Mouse (Mus musculus) G1E (cell line): ENCODE results near the gene Zmym6.

ENCODE experiments used
- CTCF ChIP-seq: IDR thresholded peaks from 2 replicates; pipeline ENCODE4 v1.5.1; 2012; ENCODE audit warnings: low read depth, low read length, inconsistent platforms, mixed read lengths
- GATA1 ChIP-seq: IDR thresholded peaks from 2 replicates; pipeline ENCODE4 v1.6.1; 2012; ENCODE audit warnings: borderline replicate concordance, low read length, inconsistent platforms, mixed read lengths
- GATA2 ChIP-seq: IDR thresholded peaks from 2 replicates; pipeline ENCODE4 v1.6.1; 2012; ENCODE audit warnings: low read depth, low read length, inconsistent platforms, borderline replicate concordance
- POLR2AphosphoS5 ChIP-seq: IDR thresholded peaks from 2 replicates; pipeline ENCODE4 v1.6.1; 2012; ENCODE audit warnings: low read depth, low read length, inconsistent platforms; ENCODE audit not compliant: insufficient replicate concordance
- TAL1 ChIP-seq: conservative IDR thresholded peaks from 2 replicates; pipeline ENCODE4 v1.6.1; 2012; ENCODE audit warnings: low read depth, low read length, inconsistent platforms, mixed read lengths

DNA sequence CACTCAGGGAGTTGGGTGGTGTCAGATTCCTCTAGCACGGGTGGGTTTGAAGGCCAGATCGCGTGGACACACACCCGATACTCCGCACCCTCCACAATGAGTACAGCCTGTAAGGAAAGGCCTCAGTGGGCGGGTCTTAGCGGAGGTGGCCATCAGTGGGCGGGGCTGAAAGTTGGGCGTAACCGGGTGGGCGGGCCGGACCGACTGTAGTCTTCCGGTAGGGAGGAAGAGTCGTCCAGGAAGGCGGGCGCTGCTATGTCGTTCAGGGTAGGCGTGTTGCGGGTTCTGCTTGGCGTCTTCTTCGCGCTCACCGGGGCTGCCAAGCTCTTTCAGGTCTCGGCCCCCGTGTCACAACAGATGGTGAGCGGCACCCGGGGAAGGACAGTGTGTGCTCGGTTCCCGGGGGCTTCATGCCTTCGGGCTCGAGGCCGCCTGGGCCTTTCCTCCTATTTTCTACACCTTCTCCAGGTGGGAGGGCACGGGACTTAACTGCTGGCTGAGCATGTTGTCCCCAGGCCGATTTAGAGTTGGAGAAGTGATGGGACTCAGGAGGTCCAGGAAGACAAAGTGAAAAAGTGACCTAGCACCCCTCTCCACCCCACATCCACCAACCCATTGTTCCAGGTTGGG, 48.8 kb downstream of the Zmym6 start:
- no peak for TF ChIP-seq CTCF
- no peak for TF ChIP-seq GATA1
- TF ChIP-seq TAL1, result no peak
- TF ChIP-seq POLR2AphosphoS5, result no peak
- no peak for TF ChIP-seq GATA2
